Mouse (Mus musculus) kidney, adult 8-10 months (tissue): ENCODE measurements around the gene Sphk2.
"Not testable (repeated sequence)": the region's sequence is repeated elsewhere in the genome, so short reads cannot be mapped to it uniquely, and the experiment has no call there.

Experiments used
- DNase-seq, 2 experiments: peaks; one replicate each; pipeline ENCODE4 v3.0.0; 2022

Sphk2 gene

GRCm38 (mm10) chr7:45689800-45690199 is 28.0 kb downstream of the Sphk2 start:
- peak in 1 of 2 experiments; percentile 26 for DNase-seq

- DNase-seq = no peak
Measured at GRCm38 (mm10) chr7:45689099-45689498, 28.7 kb downstream of the Sphk2 start.

GRCm38 (mm10) chr7:45686841-45687240 is 31.0 kb downstream of the Sphk2 start:
- no peak for DNase-seq

GRCm38 (mm10) chr7:45685811-45686210 is 32.0 kb downstream of the Sphk2 start:
- DNase-seq = no peak

- DNase-seq = no peak
Measured at GRCm38 (mm10) chr7:45683396-45684050, 34.3 kb downstream of the Sphk2 start, which contains the start of gene Ntn5. TSS of gene Ntn5 (plus strand) at chr7:45684022.

GRCm38 (mm10) chr7:45682144-45683126 is 35.4 kb downstream of the Sphk2 start:
- peak; percentile 76 to 87 for DNase-seq

- DNase-seq = no peak
Measured at GRCm38 (mm10) chr7:45681046-45681736, 36.6 kb downstream of the Sphk2 start.

- peak; percentile 21 to 34 for DNase-seq
Measured at GRCm38 (mm10) chr7:45679966-45680621, 37.7 kb downstream of the Sphk2 start.

- DNase-seq = no peak
Measured at GRCm38 (mm10) chr7:45678513-45678912, 39.3 kb downstream of the Sphk2 start.

GRCm38 (mm10) chr7:45677627-45678295 is 40.0 kb downstream of the Sphk2 start:
- DNase-seq = no peak

GRCm38 (mm10) chr7:45668921-45669320 is 48.9 kb downstream of the Sphk2 start:
- no peak for DNase-seq

- DNase-seq = no peak
Measured at GRCm38 (mm10) chr7:45667761-45668160, 50.0 kb downstream of the Sphk2 start.

GRCm38 (mm10) chr7:45666161-45666560 is 51.6 kb downstream of the Sphk2 start, which contains the start of gene Fut2:
TSS of gene Fut2 (minus strand) at chr7:45666394.
- no peak for DNase-seq

- DNase-seq = no peak
Measured at GRCm38 (mm10) chr7:45665303-45666138, 52.3 kb downstream of the Sphk2 start.

GRCm38 (mm10) chr7:45661702-45662101 is 56.1 kb downstream of the Sphk2 start:
- not testable (repeated sequence) for DNase-seq

GRCm38 (mm10) chr7:45660746-45661478 is 56.9 kb downstream of the Sphk2 start:
- DNase-seq = no peak
